Mouse (Mus musculus) testis, adult 2 months (tissue): ENCODE results near the gene Hectd4.

Source experiments
- CTCF ChIP-seq: fragments of 200-500 bp; IDR thresholded peaks from 2 replicates; pipeline ENCODE4 v1.5.1; 2012; ENCODE audit warnings: low read depth, mild to moderate bottlenecking, inconsistent platforms, low read length, moderate library complexity; ENCODE audit not compliant: control insufficient read depth, insufficient read depth, insufficient replicate concordance
- POLR2A ChIP-seq: fragments of 200-500 bp; IDR thresholded peaks from 2 replicates; pipeline ENCODE4 v1.6.1; 2012; ENCODE audit warnings: low read depth, mild to moderate bottlenecking, inconsistent platforms, low read length, moderate library complexity; ENCODE audit not compliant: control insufficient read depth

GRCm38 (mm10) chr5:121179077-121179857 lies 40.8 kb upstream of the Hectd4 start:
- TF ChIP-seq CTCF (no peak), POLR2A (no peak)
